Mouse (Mus musculus) heart, embryonic 11.5 days (tissue): ENCODE measurements around the gene Nell2. TPM values are rescaled to one million over a fixed set of nuclear protein-coding genes. Genes with fewer than 3 reads are reported as not detected.

Source experiments
- ATAC-seq: fragments of 200-750 bp; cut with Nextera tagmentation; replicated peaks from 2 replicates; pipeline ENCODE4 v1.8.0; 2017; ENCODE audit warnings: moderate library complexity; ENCODE audit not compliant: insufficient number of reproducible peaks, low FRiP score, low TSS enrichment
- H3K27ac ChIP-seq: fragments of 300-500 bp; sonication (generic); 2 replicates; pipeline ENCODE4 v1.5.1; 2014; ENCODE audit warnings: mild to moderate bottlenecking, low read depth, low read length
- H3K27me3 ChIP-seq: fragments of 300-500 bp; sonication (generic); 2 replicates; pipeline ENCODE4 v1.6.1; 2014; ENCODE audit warnings: mild to moderate bottlenecking, low read length, mixed read lengths; ENCODE audit not compliant: control insufficient read depth, insufficient read depth
- H3K36me3 ChIP-seq: fragments of 300-500 bp; sonication (generic); 2 replicates; pipeline ENCODE4 v1.6.1; 2014; ENCODE audit warnings: mild to moderate bottlenecking, low read length, moderate library complexity, mixed read lengths; ENCODE audit not compliant: control insufficient read depth, insufficient read depth
- H3K4me1 ChIP-seq: fragments of 300-500 bp; sonication (generic); 2 replicates; pipeline ENCODE4 v1.6.1; 2014; ENCODE audit warnings: low read length; ENCODE audit not compliant: control insufficient read depth, insufficient read depth
- H3K4me2 ChIP-seq: fragments of 300-500 bp; sonication (generic); 2 replicates; pipeline ENCODE4 v1.6.1; 2014; ENCODE audit warnings: mild to moderate bottlenecking, moderate library complexity
- H3K4me3 ChIP-seq: fragments of 300-500 bp; sonication (generic); 2 replicates; pipeline ENCODE4 v1.5.1; 2014; ENCODE audit warnings: low read depth, low read length
- H3K9ac ChIP-seq: fragments of 300-500 bp; sonication (generic); 2 replicates; pipeline ENCODE4 v1.6.1; 2014; ENCODE audit warnings: mild to moderate bottlenecking, low read depth, low read length, moderate library complexity
- H3K9me3 ChIP-seq: fragments of 300-500 bp; sonication (generic); replicated peaks from 2 replicates; pipeline ENCODE4 v1.6.1; 2016; ENCODE audit warnings: low read length; ENCODE audit not compliant: control insufficient read depth
- WGBS: fragments of 180-500 bp; shearing (Covaris S2); extraction: QIAGEN DNeasy Blood & Tissue Kit; methylation state at CpG from one replicate; pipeline ENCODE4 v1.1.7; 2014; ENCODE audit not compliant: insufficient replicate concordance; 5-methylcytosine and 5-hydroxymethylcytosine counted together
- polyA plus RNA-seq: library from polyadenylated mRNA; unstranded; fragments of >200 nt; fragmentation: Nextera tagmentation; extraction: Ambion mirVana; gene quantifications from 2 replicates; pipeline ENCODE4 v1.2.1, GENCODE M21; 2014

Gene Nell2
- polyA plus RNA-seq, 1 experiment from 2014 or later, result 1.3 TPM

DNA sequence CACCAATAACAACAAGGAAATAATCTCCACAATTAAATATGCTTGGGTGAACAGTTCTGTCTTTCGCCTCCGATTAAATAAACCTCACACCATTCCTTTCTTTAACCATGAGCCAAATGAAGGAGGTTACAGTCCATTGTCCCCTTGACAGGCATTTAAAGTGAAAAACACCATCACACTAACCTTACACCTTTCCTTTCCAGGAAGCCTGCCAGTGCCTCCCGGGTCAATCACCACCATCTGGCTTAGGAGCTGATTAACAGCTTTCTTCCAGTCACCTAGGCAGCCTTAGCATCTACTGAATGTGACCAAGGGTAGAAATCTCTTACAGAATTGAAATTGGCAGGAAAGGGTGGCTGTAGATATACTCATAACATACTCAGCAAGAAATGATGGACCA, 371.5 kb downstream of the Nell2 start:
- no peak overlapping the region for H3K4me2 ChIP-seq
- no peak overlapping the region for H3K4me3 ChIP-seq
- no peaks in the 10 kb centered on the region for H3K9me3 ChIP-seq
- no peaks in the 10 kb centered on the region for H3K36me3 ChIP-seq
- H3K9ac ChIP-seq, result no peak overlapping the region
- 63% methylated on average over 3 of the region's 3 CpGs for WGBS
- no peaks in the 10 kb centered on the region for H3K4me1 ChIP-seq
- ATAC-seq, result no peak
- H3K27ac ChIP-seq, result no peak overlapping the region
- H3K27me3 ChIP-seq, result no peaks in the 10 kb centered on the region

DNA sequence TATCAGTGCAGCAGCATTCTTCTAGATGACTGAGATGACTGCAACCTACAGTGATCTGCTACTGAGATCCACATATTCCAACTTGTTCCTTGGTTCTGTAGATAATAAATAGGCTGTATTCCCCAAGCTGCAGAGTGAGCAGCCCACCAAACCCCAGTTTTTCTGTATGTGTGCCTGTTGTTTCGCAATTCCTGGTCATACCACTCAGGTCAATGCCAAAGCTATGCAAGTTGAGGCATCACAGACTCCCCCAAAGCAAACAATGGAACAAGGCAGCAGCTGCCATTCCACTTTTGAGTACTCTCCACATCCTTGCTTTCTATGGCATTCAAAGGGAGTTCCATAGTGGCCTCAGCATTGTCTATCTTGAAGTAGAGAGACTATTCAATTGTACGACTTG, 383.2 kb downstream of the Nell2 start:
- Histone ChIP-seq H3K9ac (no peak overlapping the region), H3K36me3 (no peaks in the 10 kb centered on the region), H3K4me2 (no peak overlapping the region), H3K4me1 (no peaks in the 10 kb centered on the region), H3K27me3 (no peaks in the 10 kb centered on the region), H3K27ac (no peak overlapping the region), H3K9me3 (no peaks in the 10 kb centered on the region), H3K4me3 (no peak overlapping the region)
- 75% methylated on average over 2 of the region's 2 CpGs for whole genome bisulfite sequencing
- no peak for ATAC-seq

GRCm38 (mm10) chr15:95144131-95144530, 384.2 kb downstream of the Nell2 start:
- Histone ChIP-seq H3K4me1 (no peaks in the 10 kb centered on the region), H3K4me2 (no peak overlapping the region), H3K9ac (no peak overlapping the region), H3K9me3 (no peaks in the 10 kb centered on the region), H3K27me3 (no peaks in the 10 kb centered on the region), H3K4me3 (no peak overlapping the region), H3K36me3 (no peaks in the 10 kb centered on the region), H3K27ac (no peak overlapping the region)
- no peak for ATAC-seq
- 77% methylated on average over 2 of the region's 2 CpGs for WGBS

GRCm38 (mm10) chr15:95138709-95139409, 389.5 kb downstream of the Nell2 start:
- Histone ChIP-seq H3K27me3 (no peaks in the 10 kb centered on the region), H3K9ac (no peak overlapping the region), H3K27ac (no peak overlapping the region), H3K9me3 (no peaks in the 10 kb centered on the region), H3K4me1 (no peaks in the 10 kb centered on the region), H3K4me2 (no peak overlapping the region), H3K36me3 (no peaks in the 10 kb centered on the region), H3K4me3 (no peak overlapping the region)
- WGBS, result 68% methylated on average over 12 of the region's 12 CpGs
- no peak for ATAC-seq

DNA sequence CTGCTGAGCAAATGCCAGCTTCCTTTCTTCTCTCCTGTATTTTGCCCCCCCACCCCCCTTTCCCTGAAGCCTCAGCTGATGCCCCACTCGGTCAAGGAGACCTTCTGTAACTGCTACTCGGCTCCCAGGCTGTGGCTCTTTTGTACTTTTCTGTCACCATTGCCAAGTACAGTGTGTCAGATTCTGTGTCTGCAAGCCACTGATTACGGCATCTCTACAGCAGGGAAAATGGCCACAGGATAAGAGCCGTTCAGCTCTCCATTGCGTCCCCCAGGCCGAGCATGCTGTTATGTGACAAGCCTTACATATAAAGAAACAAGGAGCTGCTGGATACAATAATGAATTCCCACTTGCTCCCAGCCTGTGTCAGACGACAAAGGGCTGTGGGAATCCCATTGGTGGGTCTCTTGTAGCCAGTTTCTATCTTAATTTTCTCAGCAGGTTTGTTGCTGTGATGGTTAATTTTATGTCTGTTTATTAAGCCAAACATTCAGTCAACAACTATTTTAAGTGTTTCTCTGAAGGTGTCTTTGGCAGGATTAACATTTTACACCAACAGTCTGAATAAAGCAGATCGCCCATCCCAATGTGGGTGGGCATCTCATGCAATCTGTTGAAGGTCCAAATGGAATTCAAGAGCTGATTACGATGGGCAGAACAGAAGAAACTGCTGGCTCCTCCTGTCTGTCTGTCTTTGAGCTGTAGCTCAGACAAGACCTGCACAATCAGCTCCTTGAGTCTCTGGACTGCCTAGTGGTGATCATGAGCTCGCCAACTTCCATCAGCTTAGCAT, 391.1 kb downstream of the Nell2 start:
- no peak for ATAC-seq
- H3K27me3 ChIP-seq, result no peaks in the 10 kb centered on the region
- H3K36me3 ChIP-seq, result no peaks in the 10 kb centered on the region
- no peak overlapping the region for H3K9ac ChIP-seq
- H3K4me3 ChIP-seq, result no peak overlapping the region
- 73% methylated on average over 10 of the region's 10 CpGs for WGBS
- no peak overlapping the region for H3K27ac ChIP-seq
- no peak overlapping the region for H3K4me2 ChIP-seq
- H3K4me1 ChIP-seq, result no peaks in the 10 kb centered on the region
- H3K9me3 ChIP-seq, result no peaks in the 10 kb centered on the region

DNA sequence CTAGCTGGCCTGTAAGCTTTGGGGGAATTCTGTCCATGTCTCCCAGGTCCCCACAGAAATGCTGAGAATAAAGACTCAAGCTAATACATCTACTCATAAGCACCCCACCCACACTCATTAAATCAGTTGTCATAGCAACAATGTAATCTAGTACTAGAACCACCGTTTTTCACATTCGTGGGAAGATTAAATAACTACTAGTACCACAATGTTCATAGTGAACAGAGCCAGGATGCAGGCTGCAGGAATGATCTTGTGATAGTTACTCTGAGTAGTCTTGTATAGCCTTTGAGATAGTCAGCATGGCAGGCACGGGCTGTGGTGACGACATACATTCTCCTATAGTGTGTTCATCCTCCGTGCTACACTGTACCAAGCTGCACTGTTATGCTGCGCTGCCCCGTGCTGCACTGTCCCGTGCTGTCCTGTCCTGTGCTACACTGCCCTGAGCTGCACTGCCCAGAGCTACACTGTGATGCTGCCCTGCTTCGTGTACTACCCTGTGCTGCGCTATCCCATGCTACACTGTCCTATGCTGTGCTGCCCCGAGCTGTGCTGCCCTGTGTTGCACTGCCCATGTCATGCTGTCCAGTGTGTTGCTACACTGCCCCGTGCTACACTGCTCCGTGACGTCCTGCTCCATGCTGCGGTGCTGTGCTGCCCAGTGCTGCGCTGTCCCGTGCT, 392.3 kb downstream of the Nell2 start:
- no peaks in the 10 kb centered on the region for H3K9me3 ChIP-seq
- H3K27ac ChIP-seq, result no peak overlapping the region
- H3K4me1 ChIP-seq, result no peaks in the 10 kb centered on the region
- no peak overlapping the region for H3K4me2 ChIP-seq
- whole genome bisulfite sequencing, result 87% methylated on average over 17 of the region's 17 CpGs
- H3K4me3 ChIP-seq, result no peak overlapping the region
- H3K36me3 ChIP-seq, result no peaks in the 10 kb centered on the region
- ATAC-seq, result peak; percentile 65; the same call in 1 of the 2 replicates
- H3K27me3 ChIP-seq, result no peaks in the 10 kb centered on the region
- H3K9ac ChIP-seq, result no peak overlapping the region

DNA sequence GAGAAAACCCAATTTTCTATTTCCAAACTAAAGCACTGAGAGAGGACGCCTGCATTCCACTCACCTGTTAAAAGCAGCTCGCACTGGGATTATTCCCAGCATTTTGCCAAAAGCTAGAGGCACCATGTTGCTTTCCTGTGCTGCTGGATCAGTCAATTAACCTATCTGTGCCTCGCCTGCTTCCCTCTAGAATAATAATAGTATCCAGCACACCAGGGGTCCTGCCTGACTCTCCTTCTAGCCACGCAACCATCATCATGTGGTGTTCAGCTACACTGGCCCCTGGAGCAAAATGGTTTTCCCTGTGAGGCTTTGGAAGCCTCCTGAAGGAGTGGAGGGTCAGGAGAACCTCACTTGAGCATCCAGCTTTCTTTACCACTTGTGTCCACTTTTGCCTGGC, 397.0 kb downstream of the Nell2 start:
- Histone ChIP-seq H3K9ac (no peak overlapping the region), H3K4me2 (no peak overlapping the region), H3K27ac (no peak overlapping the region), H3K4me3 (no peak overlapping the region), H3K4me1 (no peaks in the 10 kb centered on the region), H3K36me3 (no peaks in the 10 kb centered on the region), H3K27me3 (no peaks in the 10 kb centered on the region), H3K9me3 (no peaks in the 10 kb centered on the region)
- WGBS, result 66% methylated on average over 4 of the region's 4 CpGs
- no peak for ATAC-seq

DNA sequence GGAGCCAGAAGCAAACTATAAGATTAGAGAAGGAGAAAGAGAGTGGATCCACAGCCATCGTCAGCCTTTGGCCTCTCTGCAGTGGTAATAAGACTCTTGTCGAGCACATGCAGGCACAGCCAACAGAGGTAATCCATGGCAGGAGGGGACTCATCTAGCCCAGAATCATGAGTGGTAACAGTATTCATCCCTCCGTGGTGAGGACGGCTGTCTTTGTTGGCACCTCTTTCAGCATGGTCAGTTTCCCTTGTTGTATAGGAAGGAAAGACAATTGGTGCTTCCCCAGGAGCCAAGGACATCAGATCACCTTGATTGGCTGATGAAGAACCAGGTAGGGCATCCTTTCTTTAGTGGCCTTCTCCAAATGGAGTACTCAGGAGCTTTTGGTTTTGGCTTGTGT, 419.7 kb downstream of the Nell2 start:
- no peak overlapping the region for H3K9ac ChIP-seq
- no peaks in the 10 kb centered on the region for H3K9me3 ChIP-seq
- 80% methylated on average over 4 of the region's 4 CpGs for WGBS
- no peak overlapping the region for H3K27ac ChIP-seq
- H3K4me2 ChIP-seq, result no peak overlapping the region
- H3K36me3 ChIP-seq, result no peaks in the 10 kb centered on the region
- H3K4me1 ChIP-seq, result no peaks in the 10 kb centered on the region
- no peak overlapping the region for H3K4me3 ChIP-seq
- no peaks in the 10 kb centered on the region for H3K27me3 ChIP-seq
- no peak for ATAC-seq
